Mouse (Mus musculus) ovary, adult 18-20 months (tissue): ENCODE measurements around the gene Rpl23.

Experiments
- DNase-seq: peaks from one replicate; pipeline ENCODE4 v3.0.0; 2022; ENCODE audit warnings: low spot score, mixed read lengths

The Rpl23 gene

GRCm38 (mm10) chr11:97781832-97782563, at the start of gene Rpl23:
Gene Rpl23 (minus strand): TSS chr11:97782437.
- DNase-seq: peak; percentile 97

- no peak for DNase-seq
These were observed 49.8 kb upstream of the Rpl23 start for GRCm38 (mm10) chr11:97832001-97832400.

GRCm38 (mm10) chr11:97830501-97830900, 48.3 kb upstream of the Rpl23 start:
- DNase-seq: no peak

- no peak for DNase-seq
These were observed 47.8 kb upstream of the Rpl23 start for GRCm38 (mm10) chr11:97829913-97830476.

- DNase-seq: no peak
These were observed 47.1 kb upstream of the Rpl23 start for GRCm38 (mm10) chr11:97829365-97829764.

GRCm38 (mm10) chr11:97827654-97828053, 45.4 kb upstream of the Rpl23 start:
- DNase-seq: no peak

GRCm38 (mm10) chr11:97826414-97826813, 44.2 kb upstream of the Rpl23 start:
- DNase-seq: no peak

GRCm38 (mm10) chr11:97825971-97826370, 43.7 kb upstream of the Rpl23 start:
- DNase-seq: no peak

GRCm38 (mm10) chr11:97825295-97825694, 43.1 kb upstream of the Rpl23 start:
- DNase-seq: no peak

GRCm38 (mm10) chr11:97824895-97825294, 42.7 kb upstream of the Rpl23 start:
- no peak for DNase-seq

- no peak for DNase-seq
These were observed 41.9 kb upstream of the Rpl23 start for GRCm38 (mm10) chr11:97824168-97824567.

GRCm38 (mm10) chr11:97822840-97823603, 40.8 kb upstream of the Rpl23 start:
- no peak for DNase-seq

GRCm38 (mm10) chr11:97821401-97822064, 39.3 kb upstream of the Rpl23 start:
- no peak for DNase-seq

- no peak for DNase-seq
These were observed 38.6 kb upstream of the Rpl23 start for GRCm38 (mm10) chr11:97820840-97821239.

GRCm38 (mm10) chr11:97819923-97820322, 37.7 kb upstream of the Rpl23 start:
- DNase-seq: no peak

GRCm38 (mm10) chr11:97819102-97819501, 36.9 kb upstream of the Rpl23 start:
- no peak for DNase-seq

- no peak for DNase-seq
These were observed 36.3 kb upstream of the Rpl23 start for GRCm38 (mm10) chr11:97818571-97818970.

- DNase-seq: no peak
These were observed 35.8 kb upstream of the Rpl23 start for GRCm38 (mm10) chr11:97818003-97818402.

- DNase-seq: peak; percentile 66
These were observed 35.1 kb upstream of the Rpl23 start for GRCm38 (mm10) chr11:97817379-97817778.

- peak; percentile 70 for DNase-seq
These were observed 34.7 kb upstream of the Rpl23 start for GRCm38 (mm10) chr11:97816916-97817315.

- DNase-seq: no peak
These were observed 33.9 kb upstream of the Rpl23 start for GRCm38 (mm10) chr11:97816176-97816575.

GRCm38 (mm10) chr11:97815736-97816135, 33.5 kb upstream of the Rpl23 start:
- DNase-seq: no peak
